Mouse (Mus musculus): ENCODE data around the gene Il5. TPM values are rescaled to one million over a fixed set of nuclear protein-coding genes. Genes with fewer than 3 reads are reported as not detected.

Il5 gene
- polyA plus RNA-seq (2015; fragmentation: Nextera tagmentation; extraction: Ambion mirVana), result not detected in 2 replicates

- H3K4me1 ChIP-seq (ENCODE audit: control insufficient read depth, insufficient read depth, low read length), result no peaks in the 10 kb centered on the region
- no peak within 1 kb of the TSS for H3K9ac ChIP-seq (ENCODE audit: low read depth, low read length)
- no peak within 1 kb of the TSS for H3K27ac ChIP-seq (ENCODE audit: low read length)
- no peaks in the 10 kb centered on the region for H3K27me3 ChIP-seq (ENCODE audit: control insufficient read depth, insufficient read depth, low read depth, low read length)
- H3K4me3 ChIP-seq (ENCODE audit: low read depth, low read length), result no peak within 1 kb of the TSS
- no peak within 1 kb of the TSS for H3K4me2 ChIP-seq (ENCODE audit: low read length)
- 79% methylated on average over 6 of the region's 6 CpGs for WGBS
- no peaks in the 10 kb centered on the region for H3K36me3 ChIP-seq (ENCODE audit: control insufficient read depth, insufficient read depth, low read length)
- ATAC-seq, result no peak
- no peaks in the 10 kb centered on the region for H3K9me3 ChIP-seq (replicated peaks; ENCODE audit: control insufficient read depth, low read length, poor library complexity, severe bottlenecking)
Observed at GRCm38 (mm10) chr11:53720715-53721114, at the start of gene Il5. TSS of gene Il5 (plus strand) at chr11:53720794.

GRCm38 (mm10) chr11:53671414-53671813, 49.2 kb upstream of the Il5 start:
- Histone ChIP-seq H3K9me3 (replicated peaks; ENCODE audit: control insufficient read depth, low read length, poor library complexity, severe bottlenecking) (no peaks in the 10 kb centered on the region), H3K9ac (ENCODE audit: low read depth, low read length) (no peak overlapping the region), H3K4me3 (ENCODE audit: low read depth, low read length) (no peak overlapping the region), H3K27ac (ENCODE audit: low read length) (no peak overlapping the region), H3K4me1 (ENCODE audit: control insufficient read depth, insufficient read depth, low read length) (no peaks in the 10 kb centered on the region), H3K36me3 (ENCODE audit: control insufficient read depth, insufficient read depth, low read length) (peaks cover 2% of the 10 kb centered on the region; the same call in 1 of the 2 replicates), H3K27me3 (ENCODE audit: control insufficient read depth, insufficient read depth, low read depth, low read length) (no peaks in the 10 kb centered on the region), H3K4me2 (ENCODE audit: low read length) (no peak overlapping the region)
- WGBS, result 96% methylated on average over 4 of the region's 4 CpGs
- no peak for ATAC-seq

- Histone ChIP-seq H3K36me3 (ENCODE audit: control insufficient read depth, insufficient read depth, low read length) (peaks cover 2% of the 10 kb centered on the region; the same call in 1 of the 2 replicates), H3K9ac (ENCODE audit: low read depth, low read length) (no peak overlapping the region), H3K4me3 (ENCODE audit: low read depth, low read length) (no peak overlapping the region), H3K4me2 (ENCODE audit: low read length) (no peak overlapping the region), H3K4me1 (ENCODE audit: control insufficient read depth, insufficient read depth, low read length) (no peaks in the 10 kb centered on the region), H3K9me3 (replicated peaks; ENCODE audit: control insufficient read depth, low read length, poor library complexity, severe bottlenecking) (no peaks in the 10 kb centered on the region), H3K27ac (ENCODE audit: low read length) (no peak overlapping the region), H3K27me3 (ENCODE audit: control insufficient read depth, insufficient read depth, low read depth, low read length) (no peaks in the 10 kb centered on the region)
- WGBS, result 91% methylated on average over 4 of the region's 4 CpGs
- no peak for ATAC-seq
Observed at GRCm38 (mm10) chr11:53680141-53680540, 40.5 kb upstream of the Il5 start.

- no peaks in the 10 kb centered on the region for H3K36me3 ChIP-seq (ENCODE audit: control insufficient read depth, insufficient read depth, low read length)
- H3K4me2 ChIP-seq (ENCODE audit: low read length), result no peak overlapping the region
- ATAC-seq, result no peak
- no peaks in the 10 kb centered on the region for H3K9me3 ChIP-seq (replicated peaks; ENCODE audit: control insufficient read depth, low read length, poor library complexity, severe bottlenecking)
- 92% methylated on average over 2 of the region's 2 CpGs for WGBS
- H3K27ac ChIP-seq (ENCODE audit: low read length), result no peak overlapping the region
- H3K4me1 ChIP-seq (ENCODE audit: control insufficient read depth, insufficient read depth, low read length), result no peaks in the 10 kb centered on the region
- H3K27me3 ChIP-seq (ENCODE audit: control insufficient read depth, insufficient read depth, low read depth, low read length), result no peaks in the 10 kb centered on the region
- H3K9ac ChIP-seq (ENCODE audit: low read depth, low read length), result no peak overlapping the region
- H3K4me3 ChIP-seq (ENCODE audit: low read depth, low read length), result no peak overlapping the region
Observed at GRCm38 (mm10) chr11:53681686-53682085, 38.9 kb upstream of the Il5 start.

- Histone ChIP-seq H3K4me1 (ENCODE audit: control insufficient read depth, insufficient read depth, low read length) (no peaks in the 10 kb centered on the region), H3K4me2 (ENCODE audit: low read length) (no peak overlapping the region), H3K9me3 (replicated peaks; ENCODE audit: control insufficient read depth, low read length, poor library complexity, severe bottlenecking) (no peaks in the 10 kb centered on the region), H3K36me3 (ENCODE audit: control insufficient read depth, insufficient read depth, low read length) (no peaks in the 10 kb centered on the region), H3K27ac (ENCODE audit: low read length) (no peak overlapping the region), H3K9ac (ENCODE audit: low read depth, low read length) (no peak overlapping the region), H3K27me3 (ENCODE audit: control insufficient read depth, insufficient read depth, low read depth, low read length) (no peaks in the 10 kb centered on the region), H3K4me3 (ENCODE audit: low read depth, low read length) (no peak overlapping the region)
- WGBS, result 88% methylated on average over 2 of the region's 2 CpGs
- ATAC-seq, result no peak
Observed at GRCm38 (mm10) chr11:53682170-53682569, 38.4 kb upstream of the Il5 start.

GRCm38 (mm10) chr11:53682994-53683530, 37.5 kb upstream of the Il5 start:
- H3K4me3 ChIP-seq (ENCODE audit: low read depth, low read length), result no peak overlapping the region
- no peak overlapping the region for H3K27ac ChIP-seq (ENCODE audit: low read length)
- H3K36me3 ChIP-seq (ENCODE audit: control insufficient read depth, insufficient read depth, low read length), result no peaks in the 10 kb centered on the region
- WGBS, result 97% methylated on average over 9 of the region's 9 CpGs
- no peaks in the 10 kb centered on the region for H3K27me3 ChIP-seq (ENCODE audit: control insufficient read depth, insufficient read depth, low read depth, low read length)
- no peak overlapping the region for H3K4me2 ChIP-seq (ENCODE audit: low read length)
- no peak for ATAC-seq
- H3K4me1 ChIP-seq (ENCODE audit: control insufficient read depth, insufficient read depth, low read length), result no peaks in the 10 kb centered on the region
- no peaks in the 10 kb centered on the region for H3K9me3 ChIP-seq (replicated peaks; ENCODE audit: control insufficient read depth, low read length, poor library complexity, severe bottlenecking)
- H3K9ac ChIP-seq (ENCODE audit: low read depth, low read length), result no peak overlapping the region

GRCm38 (mm10) chr11:53691979-53692378, 28.6 kb upstream of the Il5 start:
- Histone ChIP-seq H3K9me3 (replicated peaks; ENCODE audit: control insufficient read depth, low read length, poor library complexity, severe bottlenecking) (no peaks in the 10 kb centered on the region), H3K9ac (ENCODE audit: low read depth, low read length) (no peak overlapping the region), H3K4me2 (ENCODE audit: low read length) (peak overlapping the region; percentile 26; the same call in 1 of the 2 replicates), H3K4me1 (ENCODE audit: control insufficient read depth, insufficient read depth, low read length) (no peaks in the 10 kb centered on the region), H3K27ac (ENCODE audit: low read length) (no peak overlapping the region), H3K4me3 (ENCODE audit: low read depth, low read length) (no peak overlapping the region), H3K36me3 (ENCODE audit: control insufficient read depth, insufficient read depth, low read length) (peaks cover 2% of the 10 kb centered on the region; the same call in 1 of the 2 replicates), H3K27me3 (ENCODE audit: control insufficient read depth, insufficient read depth, low read depth, low read length) (no peaks in the 10 kb centered on the region)
- WGBS, result 36% methylated on average over 10 of the region's 10 CpGs
- ATAC-seq, result no peak

GRCm38 (mm10) chr11:53698521-53698920, 22.1 kb upstream of the Il5 start:
- Histone ChIP-seq H3K4me1 (ENCODE audit: control insufficient read depth, insufficient read depth, low read length) (no peaks in the 10 kb centered on the region), H3K36me3 (ENCODE audit: control insufficient read depth, insufficient read depth, low read length) (peaks cover 7% of the 10 kb centered on the region; the same call in 1 of the 2 replicates), H3K4me3 (ENCODE audit: low read depth, low read length) (no peak overlapping the region), H3K27me3 (ENCODE audit: control insufficient read depth, insufficient read depth, low read depth, low read length) (no peaks in the 10 kb centered on the region), H3K4me2 (ENCODE audit: low read length) (no peak overlapping the region), H3K9ac (ENCODE audit: low read depth, low read length) (no peak overlapping the region), H3K27ac (ENCODE audit: low read length) (no peak overlapping the region), H3K9me3 (replicated peaks; ENCODE audit: control insufficient read depth, low read length, poor library complexity, severe bottlenecking) (no peaks in the 10 kb centered on the region)
- no peak for ATAC-seq
- 97% methylated on average over 2 of the region's 2 CpGs for WGBS

GRCm38 (mm10) chr11:53699351-53699750, 21.2 kb upstream of the Il5 start:
- no peaks in the 10 kb centered on the region for H3K4me1 ChIP-seq (ENCODE audit: control insufficient read depth, insufficient read depth, low read length)
- ATAC-seq, result no peak
- H3K36me3 ChIP-seq (ENCODE audit: control insufficient read depth, insufficient read depth, low read length), result peaks cover 7% of the 10 kb centered on the region; the same call in 1 of the 2 replicates
- no peak overlapping the region for H3K4me2 ChIP-seq (ENCODE audit: low read length)
- no peak overlapping the region for H3K27ac ChIP-seq (ENCODE audit: low read length)
- H3K9me3 ChIP-seq (replicated peaks; ENCODE audit: control insufficient read depth, low read length, poor library complexity, severe bottlenecking), result no peaks in the 10 kb centered on the region
- H3K27me3 ChIP-seq (ENCODE audit: control insufficient read depth, insufficient read depth, low read depth, low read length), result no peaks in the 10 kb centered on the region
- no peak overlapping the region for H3K9ac ChIP-seq (ENCODE audit: low read depth, low read length)
- WGBS, result 92% methylated on average over 4 of the region's 4 CpGs
- no peak overlapping the region for H3K4me3 ChIP-seq (ENCODE audit: low read depth, low read length)

Data from midbrain, embryonic 16.5 days (tissue).